Mouse (Mus musculus): Measurements from ENCODE around the gene Farp1. TPM values are rescaled to one million over a fixed set of nuclear protein-coding genes. Genes with fewer than 3 reads are reported as not detected.
A peak's percentile ranks its signal among the peaks of the same experiment; 100 is the strongest.

The Farp1 gene
- polyA plus RNA-seq, 2 experiments: 43.3 to 78.5 TPM

- no peaks in the 10 kb centered on the region for H3K4me1 ChIP-seq (ENCODE audit: control insufficient read depth, insufficient read depth, low read length)
- H3K36me3 ChIP-seq (ENCODE audit: control insufficient read depth, insufficient read depth, low read length): no peaks in the 10 kb centered on the region
- H3K27me3 ChIP-seq (ENCODE audit: control insufficient read depth, insufficient read depth, low read length): no peaks in the 10 kb centered on the region
- no peak overlapping the region for H3K4me3 ChIP-seq (replicated peaks; ENCODE audit: low read length)
- DNase-seq (ENCODE audit: low spot score): no peak
- no peak for TF ChIP-seq POLR2A (IDR thresholded peaks at IDR 0.05; ENCODE audit: borderline replicate concordance, extremely low read depth, insufficient read depth, insufficient read length)
- no peak overlapping the region for H3K9ac ChIP-seq (ENCODE audit: low read depth, low read length, severe bottlenecking)
- no peaks in the 10 kb centered on the region for H3K9me3 ChIP-seq (ENCODE audit: control insufficient read depth, low read length)
- WGBS: 90% methylated on average over 8 of the region's 8 CpGs
- H3K4me2 ChIP-seq (replicated peaks; ENCODE audit: low read depth, low read length, severe bottlenecking): no peak overlapping the region
- H3K27ac ChIP-seq (replicated peaks; ENCODE audit: low read depth, low read length): no peak overlapping the region
- ATAC-seq (ENCODE audit: low FRiP score, low read depth): no peak
Observed at GRCm38 (mm10) chr14:121006021-121006420, 29.0 kb upstream of the Farp1 start.

GRCm38 (mm10) chr14:121015114-121015690 is 19.8 kb upstream of the Farp1 start:
- TF ChIP-seq POLR2A (IDR thresholded peaks at IDR 0.05; ENCODE audit: borderline replicate concordance, extremely low read depth, insufficient read depth, insufficient read length): no peak
- Histone ChIP-seq H3K4me3 (replicated peaks; ENCODE audit: low read length) (no peak overlapping the region), H3K4me1 (ENCODE audit: control insufficient read depth, insufficient read depth, low read length) (no peaks in the 10 kb centered on the region), H3K36me3 (ENCODE audit: control insufficient read depth, insufficient read depth, low read length) (no peaks in the 10 kb centered on the region), H3K27ac (replicated peaks; ENCODE audit: low read depth, low read length) (no peak overlapping the region), H3K9ac (ENCODE audit: low read depth, low read length, severe bottlenecking) (no peak overlapping the region), H3K27me3 (ENCODE audit: control insufficient read depth, insufficient read depth, low read length) (no peaks in the 10 kb centered on the region), H3K4me2 (replicated peaks; ENCODE audit: low read depth, low read length, severe bottlenecking) (no peak overlapping the region), H3K9me3 (ENCODE audit: control insufficient read depth, low read length) (0 out of 2 replicates have a peak, but pooled peaks cover 2% of the 10 kb centered on the region)
- no peak for ATAC-seq (ENCODE audit: low FRiP score, low read depth)
- WGBS: 92% methylated on average over 2 of the region's 2 CpGs
- DNase-seq (ENCODE audit: low spot score): no peak

GRCm38 (mm10) chr14:121022403-121022802 is 12.6 kb upstream of the Farp1 start:
- Histone ChIP-seq H3K4me3 (replicated peaks; ENCODE audit: low read length) (no peak overlapping the region), H3K4me2 (replicated peaks; ENCODE audit: low read depth, low read length, severe bottlenecking) (no peak overlapping the region), H3K9ac (ENCODE audit: low read depth, low read length, severe bottlenecking) (no peak overlapping the region), H3K36me3 (ENCODE audit: control insufficient read depth, insufficient read depth, low read length) (no peaks in the 10 kb centered on the region), H3K4me1 (ENCODE audit: control insufficient read depth, insufficient read depth, low read length) (no peaks in the 10 kb centered on the region), H3K27me3 (ENCODE audit: control insufficient read depth, insufficient read depth, low read length) (no peaks in the 10 kb centered on the region), H3K27ac (replicated peaks; ENCODE audit: low read depth, low read length) (no peak overlapping the region), H3K9me3 (ENCODE audit: control insufficient read depth, low read length) (0 out of 2 replicates have a peak, but pooled peaks cover 2% of the 10 kb centered on the region)
- WGBS: 29% methylated on average over 5 of the region's 5 CpGs
- no peak for ATAC-seq (ENCODE audit: low FRiP score, low read depth)
- no peak for TF ChIP-seq POLR2A (IDR thresholded peaks at IDR 0.05; ENCODE audit: borderline replicate concordance, extremely low read depth, insufficient read depth, insufficient read length)
- no peak for DNase-seq (ENCODE audit: low spot score)

GRCm38 (mm10) chr14:121025381-121025780 is 9.6 kb upstream of the Farp1 start:
- H3K9ac ChIP-seq (ENCODE audit: low read depth, low read length, severe bottlenecking): no peak overlapping the region
- WGBS: 67% methylated on average over 8 of the region's 8 CpGs
- ATAC-seq (ENCODE audit: low FRiP score, low read depth): peak; percentile 60
- H3K9me3 ChIP-seq (ENCODE audit: control insufficient read depth, low read length): no peaks in the 10 kb centered on the region
- DNase-seq (ENCODE audit: low spot score): peak; percentile 44
- TF ChIP-seq POLR2A (IDR thresholded peaks at IDR 0.05; ENCODE audit: borderline replicate concordance, extremely low read depth, insufficient read depth, insufficient read length): no peak
- H3K27me3 ChIP-seq (ENCODE audit: control insufficient read depth, insufficient read depth, low read length): no peaks in the 10 kb centered on the region
- H3K4me1 ChIP-seq (ENCODE audit: control insufficient read depth, insufficient read depth, low read length): no peaks in the 10 kb centered on the region
- H3K4me3 ChIP-seq (replicated peaks; ENCODE audit: low read length): no peak overlapping the region
- H3K36me3 ChIP-seq (ENCODE audit: control insufficient read depth, insufficient read depth, low read length): no peaks in the 10 kb centered on the region
- H3K27ac ChIP-seq (replicated peaks; ENCODE audit: low read depth, low read length): no peak overlapping the region
- no peak overlapping the region for H3K4me2 ChIP-seq (replicated peaks; ENCODE audit: low read depth, low read length, severe bottlenecking)

DNA sequence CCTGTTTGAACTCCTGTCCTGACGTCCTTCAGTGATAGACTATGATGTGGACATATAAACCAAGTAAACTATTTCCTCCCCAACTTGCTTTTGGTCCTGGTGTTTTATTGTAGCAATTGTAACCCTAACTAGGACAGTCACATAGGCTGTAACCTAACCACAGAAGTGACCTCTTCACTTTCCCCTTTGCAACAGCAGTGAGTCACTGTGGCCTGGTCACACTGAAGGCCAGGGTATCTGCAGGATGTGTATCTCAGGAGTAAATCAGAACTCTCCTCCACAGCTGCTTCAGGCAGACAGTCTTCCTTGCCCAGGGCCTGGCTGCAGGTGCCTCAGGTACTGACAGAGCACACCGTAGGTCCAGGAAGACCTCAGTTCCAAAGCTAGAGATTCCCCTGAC is 3.6 kb upstream of the Farp1 start:
- Histone ChIP-seq H3K27me3 (ENCODE audit: control insufficient read depth, insufficient read depth, low read length) (no peaks in the 10 kb centered on the region), H3K4me2 (replicated peaks; ENCODE audit: low read depth, low read length, severe bottlenecking) (no peak overlapping the region), H3K9ac (ENCODE audit: low read depth, low read length, severe bottlenecking) (no peak overlapping the region), H3K36me3 (ENCODE audit: control insufficient read depth, insufficient read depth, low read length) (no peaks in the 10 kb centered on the region), H3K27ac (replicated peaks; ENCODE audit: low read depth, low read length) (no peak overlapping the region), H3K4me3 (replicated peaks; ENCODE audit: low read length) (no peak overlapping the region), H3K4me1 (ENCODE audit: control insufficient read depth, insufficient read depth, low read length) (no peaks in the 10 kb centered on the region), H3K9me3 (ENCODE audit: control insufficient read depth, low read length) (no peaks in the 10 kb centered on the region)
- DNase-seq (ENCODE audit: low spot score) (no peak), ATAC-seq (ENCODE audit: low FRiP score, low read depth) (no peak)
- TF ChIP-seq POLR2A (IDR thresholded peaks at IDR 0.05; ENCODE audit: borderline replicate concordance, extremely low read depth, insufficient read depth, insufficient read length): no peak
- 78% methylated on average over 2 of the region's 2 CpGs for WGBS

All from limb, embryonic 14.5 days (tissue).